Mouse (Mus musculus) liver, postnatal 0 days (tissue): ENCODE measurements around the gene Ciz1.

Experiments used
- CTCF ChIP-seq: sonication (generic); IDR thresholded peaks from 2 replicates; pipeline ENCODE4 v1.5.1; 2016; ENCODE audit warnings: antibody characterized with exemption, low read depth
- EP300 ChIP-seq: IDR thresholded peaks from 2 replicates; pipeline ENCODE4 v1.6.1; 2016; ENCODE audit warnings: antibody characterized with exemption, low read depth, mild to moderate bottlenecking

- TF ChIP-seq EP300 (no peak), CTCF (peak; percentile 97)
These were observed 948 bp downstream of the Ciz1 start, which contains the start of gene Dnm1 for GRCm38 (mm10) chr2:32353007-32353542.
